Mouse (Mus musculus): Measurements from ENCODE around the gene Atp6v0d1. TPM values are rescaled to one million over a fixed set of nuclear protein-coding genes. Genes with fewer than 3 reads are reported as not detected.
"Not testable (repeated sequence)": the region's sequence is repeated elsewhere in the genome, so short reads cannot be mapped to it uniquely, and the experiment has no call there.

Atp6v0d1 gene
- 10 to 100 TPM; 40.7 to 42.8 TPM for polyA plus RNA-seq (2017; shearing (Covaris generic))

DNA sequence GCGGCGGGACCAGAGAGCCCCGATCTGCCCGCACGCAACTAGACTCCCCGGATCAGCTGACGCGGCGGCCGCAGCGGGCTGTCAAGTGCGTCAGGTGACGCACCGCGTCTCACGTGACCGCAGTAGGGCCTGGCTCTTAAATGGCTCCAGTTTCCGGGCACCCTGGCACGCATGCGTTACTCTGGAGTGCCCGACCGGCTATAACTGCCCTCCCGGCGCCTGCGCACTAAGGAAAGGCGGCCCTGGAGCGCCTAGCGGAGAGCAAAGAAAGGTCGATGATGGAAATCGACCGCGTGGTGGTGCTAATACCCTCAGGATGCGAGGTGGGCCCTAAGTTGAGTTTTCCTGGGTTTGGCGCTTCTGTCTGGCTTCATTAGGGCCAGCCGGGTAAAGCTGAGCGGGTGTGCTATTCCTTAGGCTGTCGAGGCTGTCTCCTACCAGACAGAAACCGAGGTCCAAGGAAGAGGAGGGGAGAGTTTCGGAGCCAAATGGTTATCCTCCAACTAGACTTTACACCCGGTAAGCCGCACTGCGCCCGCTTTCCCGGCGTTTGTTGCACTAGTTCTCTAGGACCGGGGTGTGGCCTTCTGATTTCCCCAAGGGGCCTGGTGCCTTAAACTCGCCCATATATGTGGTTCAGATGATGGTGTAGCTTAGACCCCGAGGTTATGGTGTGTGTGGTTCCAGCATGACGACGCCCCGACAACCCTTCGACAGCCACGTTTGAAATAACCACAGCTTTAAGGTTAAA lies at the start of gene Atp6v0d1:
Atp6v0d1 (minus strand) TSS at position 96 of the 751 bp plus-strand sequence.
- peak; percentile 89 for ATAC-seq

DNA sequence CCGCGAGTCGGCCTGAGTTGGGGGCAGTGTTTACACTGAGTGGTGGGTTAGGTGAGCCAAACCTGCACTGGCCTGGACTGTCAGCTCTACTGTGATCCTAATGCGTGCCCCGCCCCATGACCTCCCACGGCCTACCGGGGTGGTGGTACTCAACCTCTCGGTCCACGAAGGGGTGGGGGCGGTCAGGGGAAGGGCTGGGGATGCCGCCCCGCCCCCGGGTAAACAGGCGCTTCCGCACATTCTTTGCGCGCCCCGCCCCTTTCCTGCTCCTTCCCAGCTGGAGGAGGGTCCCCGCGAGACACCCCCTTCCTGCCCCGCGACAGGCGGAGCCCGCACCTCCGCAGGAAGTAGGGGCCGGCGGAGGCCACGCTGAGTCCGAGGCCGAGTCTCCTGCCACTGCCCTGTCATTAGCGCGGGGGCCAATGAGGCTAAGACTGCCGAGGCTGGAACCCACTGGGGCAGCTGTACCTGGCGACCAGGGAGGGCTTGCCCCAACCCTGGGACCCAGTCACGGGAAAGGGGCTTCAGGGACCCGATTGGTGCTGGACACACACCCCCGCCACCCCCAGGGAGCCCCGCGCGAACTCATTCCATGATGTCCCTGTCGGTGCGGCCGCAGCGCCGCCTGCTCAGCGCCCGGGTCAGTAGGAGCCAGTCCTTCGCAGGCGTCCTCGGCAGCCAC lies 48.1 kb upstream of the Atp6v0d1 start:
- ATAC-seq, result peak; percentile 55

DNA sequence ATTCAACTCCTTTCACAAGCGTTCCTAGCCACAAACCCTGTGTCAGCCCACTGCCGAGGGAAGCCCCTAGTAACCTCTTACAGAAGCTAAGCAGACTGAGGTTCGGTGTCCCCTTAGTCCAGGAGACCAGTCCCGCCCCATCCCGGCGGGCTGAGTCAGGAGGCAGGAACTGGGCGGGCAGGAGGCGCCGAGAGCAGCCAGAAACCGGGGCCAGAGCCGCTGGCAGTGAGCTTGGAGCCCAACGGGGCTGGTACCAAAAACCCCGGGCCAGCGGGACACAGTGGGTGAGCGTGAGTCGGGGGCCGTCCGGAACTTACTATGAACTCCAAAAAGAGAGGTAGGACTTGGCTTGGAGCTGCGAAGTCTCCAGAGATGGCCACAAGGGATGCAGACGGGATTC lies 47.2 kb upstream of the Atp6v0d1 start:
- no peak for ATAC-seq

DNA sequence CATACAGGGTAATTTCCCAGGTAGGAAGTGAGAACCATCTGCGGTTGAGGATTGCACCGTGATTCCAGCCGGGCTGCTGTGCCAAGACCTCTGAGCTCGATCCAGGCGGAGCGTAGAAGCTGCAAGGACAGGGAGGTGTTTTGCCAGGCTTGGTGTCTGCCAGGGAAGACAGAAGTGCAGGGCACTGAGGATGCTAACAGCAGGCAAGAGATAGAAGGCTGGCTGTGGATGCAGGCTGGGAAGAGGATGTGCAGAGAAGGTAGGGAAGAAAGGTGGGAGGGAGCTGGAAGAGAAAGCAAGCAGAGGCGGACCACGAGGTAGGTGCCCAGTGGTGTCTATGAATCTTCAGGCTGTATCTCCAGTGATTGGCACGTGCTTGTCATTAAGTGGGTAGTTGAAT lies 46.0 kb upstream of the Atp6v0d1 start:
- ATAC-seq, result no peak

DNA sequence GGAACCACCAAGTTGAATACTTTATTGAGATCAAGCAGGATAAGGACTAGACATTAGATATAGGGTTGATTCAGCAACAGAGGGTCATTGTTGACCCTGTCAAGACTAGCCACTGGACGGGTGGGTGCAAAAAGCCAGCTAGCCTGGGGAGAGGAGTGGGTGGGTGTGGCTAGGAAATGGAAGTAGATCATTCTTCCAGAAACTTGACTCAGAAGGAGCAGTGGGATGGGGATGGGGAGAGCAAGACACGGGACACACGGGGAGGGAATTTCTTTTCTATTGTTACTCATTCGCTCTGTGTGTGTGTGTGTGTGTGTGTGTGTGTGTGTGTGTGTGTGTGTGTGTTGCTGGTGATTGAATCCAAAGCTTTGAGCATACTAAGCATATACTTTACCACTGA lies 43.9 kb upstream of the Atp6v0d1 start:
- no peak for ATAC-seq

DNA sequence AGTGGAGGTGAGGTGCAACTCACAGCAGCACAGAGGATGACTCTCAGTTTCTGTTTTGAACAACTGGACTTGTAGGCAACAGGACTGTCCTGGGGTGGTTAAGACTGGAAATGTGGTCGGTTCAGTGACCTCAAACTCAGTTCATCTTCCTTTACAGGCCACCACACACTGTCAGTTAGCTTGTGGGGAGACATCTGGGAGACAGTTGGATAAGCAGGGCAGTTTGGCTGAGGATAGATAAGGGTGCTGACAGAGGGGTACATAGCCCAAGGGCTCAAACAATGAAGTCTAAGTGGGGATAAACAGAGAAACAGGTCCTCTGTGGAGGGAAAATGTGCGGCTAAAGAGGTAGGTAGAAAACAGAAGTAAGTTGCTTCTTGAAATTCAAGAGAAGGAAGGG lies 43.5 kb upstream of the Atp6v0d1 start:
- ATAC-seq, result no peak

DNA sequence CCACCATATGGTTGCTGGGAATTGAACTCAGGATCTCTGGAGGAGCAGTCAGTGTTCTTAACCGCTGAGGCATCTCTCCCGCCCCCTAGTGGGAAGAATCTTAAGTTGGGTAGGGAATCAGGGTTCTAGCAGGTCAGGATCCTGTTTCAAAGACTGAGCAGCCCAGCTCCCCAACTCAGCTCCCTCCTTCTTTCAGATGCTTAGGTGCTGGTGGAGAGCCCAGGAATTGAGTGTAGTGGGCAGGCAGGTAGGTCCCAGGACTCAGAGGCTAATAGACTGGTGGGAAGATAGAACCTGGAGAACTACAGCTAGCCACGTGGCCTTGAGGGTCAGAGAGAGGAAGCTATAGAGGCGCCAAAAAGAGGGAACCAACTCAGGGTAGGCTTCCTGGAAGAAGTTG lies 41.8 kb upstream of the Atp6v0d1 start:
- ATAC-seq, result no peak

DNA sequence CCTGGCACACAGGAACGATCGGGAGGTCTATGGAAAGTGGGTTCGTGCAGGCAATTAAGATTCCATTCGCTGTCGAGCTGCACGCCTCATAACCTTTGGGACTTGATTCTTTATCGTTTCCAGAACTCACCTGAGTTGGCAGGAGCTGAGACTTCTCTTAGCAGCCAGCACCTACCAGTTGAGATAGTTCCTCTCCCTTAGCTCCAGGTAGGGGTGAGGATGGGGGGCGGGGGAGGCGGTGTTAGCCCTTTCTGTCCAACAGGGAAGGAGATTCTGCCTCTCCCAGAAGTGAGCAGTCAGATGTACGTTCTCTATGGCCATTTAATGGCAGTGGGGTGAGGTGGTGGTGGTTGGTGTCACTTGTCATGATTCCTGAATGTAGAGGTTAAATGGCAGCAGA lies 41.2 kb upstream of the Atp6v0d1 start:
- ATAC-seq, result no peak

DNA sequence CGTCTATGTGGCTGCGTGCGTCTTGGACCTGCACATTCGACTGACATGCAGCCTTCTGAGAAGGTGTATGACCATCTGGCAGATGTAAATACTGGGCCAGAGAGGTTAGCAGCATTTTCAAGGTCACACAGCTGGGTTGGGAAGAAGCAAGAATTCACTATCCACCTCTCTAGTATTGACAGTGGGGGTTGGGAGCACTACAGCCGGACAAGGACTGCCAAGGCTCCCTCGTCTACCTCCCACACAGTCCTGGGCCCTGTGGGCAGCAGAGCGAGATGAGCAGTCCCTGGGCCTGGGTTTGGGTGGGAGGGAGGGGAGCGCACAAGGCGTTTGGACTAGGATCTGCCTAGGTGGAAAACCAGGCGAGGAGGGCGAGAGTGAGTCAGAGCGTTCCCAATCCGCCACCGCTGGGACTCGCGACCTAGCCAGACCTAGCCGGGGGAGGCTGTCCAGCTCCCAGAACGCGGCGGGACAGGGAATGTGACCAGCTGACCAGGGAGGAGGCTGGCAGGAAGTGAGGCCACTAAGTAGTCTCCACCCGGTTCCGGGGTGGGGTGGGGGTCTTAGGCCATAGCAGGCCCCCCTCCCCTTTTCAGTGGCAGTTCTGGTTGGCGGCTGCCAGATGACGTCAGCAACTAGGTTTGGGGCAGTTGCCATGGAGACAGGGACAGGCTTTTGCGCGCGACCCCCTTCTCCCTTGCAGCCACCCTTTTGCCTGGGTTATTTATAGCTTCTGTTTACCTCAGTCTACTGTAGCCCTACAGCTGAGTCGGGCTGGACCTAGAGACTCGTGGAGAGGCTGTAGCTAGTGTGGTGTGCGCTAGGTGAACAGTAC lies 40.6 kb upstream of the Atp6v0d1 start:
- ATAC-seq, result no peak

DNA sequence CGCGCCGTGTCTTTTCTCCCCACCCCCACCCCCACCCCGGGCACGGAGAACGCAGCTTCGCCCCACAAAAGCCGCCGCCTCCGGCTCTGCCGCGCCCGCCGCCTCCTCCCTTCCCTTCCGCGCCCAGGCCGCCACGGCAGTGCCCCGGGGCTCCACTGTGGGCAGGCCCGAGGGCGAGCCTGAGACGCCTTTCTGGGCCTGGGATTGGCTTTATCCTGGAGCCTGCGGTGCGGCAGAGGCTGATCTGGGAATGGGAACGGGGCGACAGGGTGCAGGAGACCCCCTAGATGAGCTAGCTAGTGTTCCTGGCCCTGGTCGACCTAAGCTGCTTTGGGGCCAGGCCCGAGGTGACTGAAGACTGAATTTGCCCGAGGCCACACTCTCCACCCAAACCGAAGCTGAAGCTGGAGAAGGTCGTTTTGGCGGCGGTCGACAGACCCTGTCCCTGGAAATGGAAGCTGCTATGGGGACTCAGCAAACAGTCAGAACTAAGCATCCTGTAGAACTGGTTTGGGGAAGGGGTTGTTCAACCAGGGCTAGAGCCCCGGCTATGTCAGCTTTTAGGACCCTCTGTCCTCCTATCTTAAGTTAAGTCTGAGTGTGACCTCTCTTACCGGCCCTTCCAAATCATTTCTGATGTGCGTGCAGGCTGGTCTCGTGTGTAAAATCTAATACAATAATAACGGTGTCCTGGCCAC lies 39.8 kb upstream of the Atp6v0d1 start:
- ATAC-seq, result peak; percentile 31

DNA sequence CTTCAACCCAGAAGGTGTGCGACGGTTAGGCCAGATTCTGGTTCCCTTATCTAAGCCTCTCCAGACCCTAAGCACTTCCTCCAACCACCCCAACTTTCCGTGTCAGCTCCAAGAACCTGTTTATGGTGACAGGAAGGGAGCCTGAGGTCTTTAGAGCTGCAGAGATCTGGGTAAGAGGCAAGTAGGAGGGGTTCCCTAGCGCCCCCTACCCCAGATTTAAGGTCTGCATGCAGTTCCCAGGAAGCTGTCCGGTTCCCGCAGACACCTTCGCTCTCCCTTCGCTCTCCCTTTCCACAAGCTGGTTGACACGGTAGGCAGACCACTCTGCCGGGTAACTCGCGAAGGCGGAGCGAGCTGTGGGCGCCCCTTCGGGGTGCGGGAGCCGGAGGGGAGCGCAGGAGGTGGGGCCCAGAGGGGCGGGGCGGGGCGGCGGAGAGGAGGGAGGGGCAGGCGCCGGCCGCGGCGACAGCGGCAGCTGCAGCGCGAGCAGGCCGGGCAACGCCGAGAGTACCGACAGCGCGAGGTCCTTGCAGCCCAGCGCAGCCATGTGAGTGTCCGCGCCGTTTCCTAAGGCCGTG lies 39.0 kb upstream of the Atp6v0d1 start, which contains the start of gene Ripor1:
Ripor1 (plus strand) TSS at position 452 of the 578 bp plus-strand sequence.
- ATAC-seq, result peak; percentile 75

DNA sequence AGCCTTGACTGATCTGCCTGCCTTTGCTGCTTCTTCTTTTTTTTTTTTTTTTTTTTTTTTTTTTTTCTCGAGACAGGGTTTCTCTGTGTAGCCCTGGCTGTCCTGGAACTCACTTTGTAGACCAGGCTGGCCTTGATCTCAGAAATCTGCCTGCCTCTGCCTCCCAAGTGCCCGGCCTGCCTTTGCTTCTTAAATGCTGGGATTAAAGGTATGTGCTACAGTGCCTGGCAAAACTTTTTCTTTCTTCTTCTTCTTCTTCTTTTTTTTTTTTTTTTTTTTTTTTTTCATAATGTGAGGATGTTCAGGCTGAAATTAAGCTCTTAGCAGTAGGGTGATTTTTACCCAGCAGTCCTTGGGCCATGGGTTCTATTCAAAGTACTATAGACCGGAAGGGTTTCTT lies 36.7 kb upstream of the Atp6v0d1 start:
- not testable (repeated sequence) for ATAC-seq

DNA sequence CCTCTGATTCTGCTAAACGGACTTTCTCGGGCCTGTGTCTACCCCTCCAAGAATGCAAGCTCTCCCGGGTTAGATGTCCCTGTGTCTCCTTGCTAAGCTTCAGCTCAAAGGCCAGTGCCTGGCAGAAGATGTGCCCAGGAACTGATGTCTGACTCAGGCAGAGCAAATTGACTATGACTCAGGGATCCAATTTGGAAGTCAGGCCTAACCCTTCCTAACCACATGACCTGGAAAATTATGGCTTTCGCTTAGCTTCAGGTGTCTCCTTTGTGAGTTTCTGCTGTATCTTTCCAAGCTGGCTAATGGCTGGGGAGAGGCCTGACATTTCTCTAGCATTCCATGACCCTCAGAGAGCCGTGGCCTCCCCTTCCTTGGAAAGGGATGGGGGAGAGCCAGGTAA lies 35.5 kb upstream of the Atp6v0d1 start:
- no peak for ATAC-seq

DNA sequence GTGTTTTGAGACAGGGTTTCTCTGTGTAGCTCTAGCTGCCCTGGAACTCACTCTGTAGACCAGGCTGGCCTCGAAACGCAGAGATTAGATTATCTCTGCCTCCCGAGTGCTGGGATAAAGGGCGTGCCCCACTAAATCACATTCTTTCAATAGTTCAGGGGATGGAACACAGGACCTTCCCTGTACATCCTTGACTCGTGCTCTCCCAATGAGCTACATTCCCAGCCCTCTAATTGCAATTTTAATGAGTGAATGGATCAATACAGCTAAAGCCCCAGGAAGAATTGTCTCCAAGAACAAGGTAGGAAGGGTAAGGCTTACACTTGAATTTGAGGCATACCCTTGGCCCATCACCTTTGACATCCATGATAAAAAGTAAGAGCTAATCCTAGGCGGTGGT lies 32.9 kb upstream of the Atp6v0d1 start:
- ATAC-seq, result no peak

DNA sequence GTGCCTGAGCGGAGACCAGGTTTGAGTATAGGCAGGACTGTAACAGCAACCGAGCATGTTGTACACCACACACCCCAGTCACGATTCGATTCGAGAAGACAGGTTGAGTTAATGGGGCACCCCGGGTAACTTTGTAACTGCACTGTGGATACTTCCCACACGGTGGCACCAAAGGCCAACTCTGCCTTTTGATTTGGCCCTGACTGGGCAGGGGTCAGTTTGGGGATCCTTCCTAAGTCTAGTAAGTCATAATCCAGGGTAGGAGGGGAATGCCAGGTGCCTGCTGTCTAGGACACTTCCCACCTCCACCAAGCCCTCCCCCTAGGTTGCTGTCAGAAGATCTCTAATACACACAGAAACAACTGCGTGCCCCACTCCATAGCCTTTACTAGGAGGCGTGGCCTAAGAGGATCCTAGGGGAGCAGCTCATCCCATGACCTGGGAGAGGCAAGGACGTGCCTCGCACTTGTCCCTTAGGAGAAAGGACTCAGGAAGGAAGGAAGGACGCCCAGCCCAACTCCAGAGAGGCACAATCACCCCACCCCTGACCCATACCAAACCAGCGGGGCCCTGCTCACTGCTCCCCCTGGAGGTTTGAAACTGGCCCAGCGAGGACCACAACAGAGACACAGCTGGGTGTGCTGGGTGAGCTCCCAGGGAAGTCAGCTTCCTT lies 30.7 kb upstream of the Atp6v0d1 start:
- peak; percentile 86 for ATAC-seq

DNA sequence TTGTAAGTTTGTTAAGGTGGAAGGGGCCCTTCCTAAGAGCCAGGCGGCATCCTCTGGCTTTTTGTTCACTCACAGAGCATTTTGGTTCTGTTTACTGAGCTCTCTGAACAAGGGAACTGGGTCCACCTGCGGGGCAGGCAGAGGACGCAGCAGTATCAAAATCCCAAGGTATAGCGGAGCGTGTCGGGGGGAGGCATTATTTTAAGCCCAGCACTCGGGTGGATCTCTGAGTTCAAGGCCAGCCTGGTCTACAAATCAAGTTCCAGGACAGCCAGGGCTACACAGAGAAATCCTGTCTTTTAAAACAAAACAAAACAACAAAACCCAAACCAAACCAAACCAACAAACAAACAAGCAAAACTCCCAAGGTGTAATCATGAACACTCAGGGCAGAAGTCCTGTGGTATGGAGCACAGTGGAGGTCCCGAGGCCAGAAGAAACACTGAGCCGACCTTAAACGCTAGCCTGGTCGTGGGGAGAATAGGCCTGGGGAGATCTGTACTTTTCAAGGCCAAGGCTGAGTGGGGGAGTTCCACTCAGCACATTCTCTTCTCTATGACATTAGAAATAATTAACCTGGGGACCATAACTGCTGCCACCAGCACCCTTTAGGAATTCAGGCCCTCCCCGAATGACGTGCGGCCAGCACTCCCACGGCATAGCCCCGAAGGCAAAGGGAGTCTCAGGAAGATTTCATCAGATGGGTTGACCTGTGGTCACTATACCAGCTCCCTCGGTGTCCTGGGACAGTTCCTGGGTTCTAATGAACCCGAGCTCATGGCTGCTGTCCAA lies 28.8 kb upstream of the Atp6v0d1 start:
- no peak for ATAC-seq

DNA sequence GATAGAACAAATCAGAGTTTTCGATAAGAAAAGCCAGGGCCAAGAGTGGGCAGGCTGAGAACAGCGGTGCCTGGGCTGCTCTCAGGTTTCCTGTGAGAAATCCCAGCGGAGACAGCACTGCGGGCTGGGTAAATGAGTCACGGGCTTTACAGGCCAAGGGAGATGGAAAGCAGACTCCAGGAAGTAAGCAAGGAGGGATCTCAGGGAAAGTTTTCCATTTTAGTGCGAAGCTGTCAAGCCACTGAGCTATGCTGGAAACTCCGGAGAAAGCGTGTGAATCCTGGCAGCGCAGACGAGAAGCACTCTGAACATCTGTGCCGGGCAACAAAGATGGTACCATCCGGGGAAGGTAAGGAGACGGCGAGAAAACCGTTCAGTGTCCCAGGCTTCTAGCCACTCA lies 28.0 kb upstream of the Atp6v0d1 start:
- no peak for ATAC-seq

DNA sequence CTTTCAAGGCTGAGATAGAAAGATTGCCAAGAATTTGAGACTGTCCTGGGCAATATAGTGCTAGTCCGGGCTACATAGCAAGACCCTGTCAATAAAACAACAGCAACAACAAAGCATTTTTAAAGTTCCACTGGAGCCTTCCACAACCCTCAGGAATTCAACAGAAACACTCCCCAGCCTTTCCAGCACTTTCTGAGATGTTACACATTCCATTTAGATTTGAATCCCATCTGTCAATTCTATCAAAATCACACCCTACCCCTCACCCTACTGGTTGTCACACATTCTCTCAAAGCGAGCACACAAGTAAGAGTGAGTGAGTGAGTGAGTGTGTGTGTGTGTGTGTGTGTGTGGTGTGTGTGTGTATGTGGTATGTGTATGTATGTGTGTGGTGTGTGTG lies 26.6 kb upstream of the Atp6v0d1 start:
- ATAC-seq, result no peak

DNA sequence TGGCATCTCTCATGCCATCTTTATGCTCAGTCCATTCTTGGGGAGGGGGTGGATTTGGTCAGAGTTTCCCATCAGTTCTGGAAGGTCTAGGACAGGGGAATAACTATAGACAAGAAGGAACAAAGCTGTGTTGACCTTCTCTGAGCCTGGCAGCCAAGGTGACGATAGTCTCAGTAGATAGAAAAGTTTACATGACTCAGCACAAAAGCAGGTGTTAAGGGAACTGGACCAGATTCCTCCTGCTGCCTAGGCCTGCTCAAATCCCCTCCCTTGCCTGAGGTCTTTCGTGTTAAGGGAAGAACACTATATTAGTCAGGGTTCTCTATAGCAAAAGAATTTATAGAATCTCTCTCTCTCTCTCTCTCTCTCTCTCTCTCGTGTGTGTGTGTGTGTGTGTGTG lies 13.9 kb upstream of the Atp6v0d1 start:
- no peak for ATAC-seq

DNA sequence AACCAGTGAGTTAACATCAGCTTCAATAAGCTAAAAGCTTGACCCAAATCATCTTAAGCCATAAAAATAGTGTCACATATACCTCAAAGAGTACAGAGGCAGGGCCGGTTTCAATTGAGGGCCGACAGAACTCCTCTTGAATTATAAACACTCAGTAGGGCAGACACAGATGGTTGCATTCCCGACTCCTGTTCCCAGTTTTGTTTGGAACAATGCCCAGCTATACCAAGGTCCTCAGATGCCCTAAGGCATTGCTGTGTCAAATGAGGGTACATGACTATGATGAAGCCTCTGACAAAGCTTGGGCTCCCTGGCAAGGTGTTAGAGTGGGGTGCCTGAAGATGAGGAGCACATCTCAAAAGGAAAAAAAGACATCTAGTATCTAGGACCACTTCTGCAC lies 9.7 kb upstream of the Atp6v0d1 start:
- ATAC-seq, result no peak

DNA sequence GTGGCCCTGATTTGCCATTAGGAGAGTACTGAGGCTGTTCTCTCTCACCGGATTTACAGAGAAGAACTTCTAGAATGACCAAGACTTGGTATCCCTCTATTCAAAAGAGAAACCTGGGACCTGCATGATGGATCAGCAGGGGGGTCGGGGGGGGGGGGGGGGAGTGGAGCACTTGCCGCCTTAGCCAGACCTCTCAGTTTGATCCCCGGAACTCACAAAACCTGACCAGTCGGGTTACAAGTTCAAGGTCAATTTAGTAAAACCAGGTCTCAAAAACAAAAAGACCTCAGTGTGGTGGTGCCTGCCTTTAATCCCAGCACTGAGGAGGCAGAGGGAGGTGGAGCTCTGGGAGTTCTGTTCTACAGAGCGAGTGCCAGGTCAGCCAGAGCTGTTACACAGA lies 8.9 kb upstream of the Atp6v0d1 start:
- ATAC-seq, result no peak
